Mouse (Mus musculus): ENCODE measurements around the gene Sbf2. TPM values are rescaled to one million over a fixed set of nuclear protein-coding genes. Genes with fewer than 3 reads are reported as not detected.

The Sbf2 gene
- polyA plus RNA-seq, 1 experiment from 2014 or later: 41.3 TPM

- DNase-seq (ENCODE audit: low read depth, low spot score) (no peak), ATAC-seq (no peak)
- no peaks in the 10 kb centered on the region for H3K27me3 ChIP-seq
- in situ Hi-C loops (cut with MboI; ENCODE audit: low pct_unique_long_range_greater_than_20kb): loop anchor here (5.0 to 25.0 kb wide), 4 partner anchors 47 to 282 kb away; partner anchors contain the start of genes Swap70 and Tmem41b
- CTCF ChIA-PET: interaction anchor here (0.9 to 1.6 kb wide), 2 partner anchors 105 to 361 kb away, joined by 3 to 5 read pairs; no protein-coding TSS in a partner anchor
- no peak for TF ChIP-seq CTCF (IDR thresholded peaks at IDR 0.05)
- POLR2A ChIA-PET: no interaction called here
These were observed 344.9 kb downstream of the Sbf2 start for GRCm38 (mm10) chr7:110269777-110270176.

- no peaks in the 10 kb centered on the region for H3K27me3 ChIP-seq
- ATAC-seq (no peak), DNase-seq (ENCODE audit: low read depth, low spot score) (no peak)
- TF ChIP-seq CTCF (IDR thresholded peaks at IDR 0.05): no peak
- in situ Hi-C loops (cut with MboI; ENCODE audit: low pct_unique_long_range_greater_than_20kb): loop anchor here (5.0 to 25.0 kb wide), 4 partner anchors 46 to 281 kb away; partner anchors contain the start of genes Swap70 and Tmem41b
- CTCF ChIA-PET: no interaction called here
- POLR2A ChIA-PET: interaction anchor here (1.2 kb wide), 1 partner anchor 104 kb away, joined by 3 read pairs; no protein-coding TSS in a partner anchor
These were observed 346.2 kb downstream of the Sbf2 start for GRCm38 (mm10) chr7:110268511-110268910.

DNA sequence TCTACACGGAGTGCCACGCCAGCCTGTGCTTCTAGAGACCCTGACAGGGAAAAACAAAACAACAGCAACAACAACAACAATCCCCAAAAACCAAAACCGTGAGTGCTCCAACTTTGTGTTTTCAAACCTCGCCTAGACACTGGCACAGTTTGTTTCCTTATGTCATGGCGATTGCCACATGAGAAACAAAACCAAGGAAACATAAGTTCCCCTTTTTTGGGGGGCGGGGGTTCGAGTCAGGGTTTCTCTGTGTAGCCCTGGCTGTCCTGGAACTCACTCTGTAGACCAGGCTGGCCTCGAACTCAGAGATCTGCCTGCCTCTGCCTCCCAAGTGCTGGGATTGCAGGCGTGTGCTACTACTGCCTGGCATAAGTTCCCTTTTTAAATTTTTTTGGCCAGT lies 346.7 kb downstream of the Sbf2 start:
- DNase-seq (ENCODE audit: low read depth, low spot score) (no peak), ATAC-seq (no peak)
- ChIA-PET CTCF (no interaction called here), POLR2A (interaction anchor here (1.2 kb wide), 1 partner anchor 103 kb away, joined by 3 read pairs; no protein-coding TSS in a partner anchor)
- TF ChIP-seq CTCF (IDR thresholded peaks at IDR 0.05): no peak
- no peaks in the 10 kb centered on the region for H3K27me3 ChIP-seq
- in situ Hi-C loops (cut with MboI; ENCODE audit: low pct_unique_long_range_greater_than_20kb): loop anchor here (5.0 to 25.0 kb wide), 4 partner anchors 46 to 281 kb away; partner anchors contain the start of genes Swap70 and Tmem41b

- in situ Hi-C loops (cut with MboI; ENCODE audit: low pct_unique_long_range_greater_than_20kb): loop anchor here (5.0 to 25.0 kb wide), 4 partner anchors 45 to 280 kb away; partner anchors contain the start of genes Swap70 and Tmem41b
- TF ChIP-seq CTCF (IDR thresholded peaks at IDR 0.05): no peak
- no peak for ATAC-seq
- ChIA-PET CTCF (interaction anchor here (1.3 to 2.6 kb wide), 4 partner anchors 42 to 103 kb away, joined by 5 to 22 read pairs (median 8); no protein-coding TSS in a partner anchor), POLR2A (no interaction called here)
- DNase-seq (ENCODE audit: low read depth, low spot score): no peak
- no peaks in the 10 kb centered on the region for H3K27me3 ChIP-seq
These were observed 347.7 kb downstream of the Sbf2 start for GRCm38 (mm10) chr7:110267014-110267413.

GRCm38 (mm10) chr7:110265796-110266195 lies 348.9 kb downstream of the Sbf2 start:
- ChIA-PET POLR2A (interaction anchor here (1.4 to 1.5 kb wide), 2 partner anchors 20 to 101 kb away, joined by 3 to 4 read pairs; no protein-coding TSS in a partner anchor), CTCF (interaction anchor here (0.8 to 2.6 kb wide), 8 partner anchors 41 to 380 kb away, joined by 3 to 22 read pairs (median 4); no protein-coding TSS in a partner anchor)
- no peak for DNase-seq (ENCODE audit: low read depth, low spot score)
- no peak for ATAC-seq
- TF ChIP-seq CTCF (IDR thresholded peaks at IDR 0.05): peak; percentile 97
- H3K27me3 ChIP-seq: no peaks in the 10 kb centered on the region
- in situ Hi-C loops (cut with MboI; ENCODE audit: low pct_unique_long_range_greater_than_20kb): loop anchor here (5.0 to 25.0 kb wide), 4 partner anchors 43 to 278 kb away; partner anchors contain the start of genes Swap70 and Tmem41b

DNA sequence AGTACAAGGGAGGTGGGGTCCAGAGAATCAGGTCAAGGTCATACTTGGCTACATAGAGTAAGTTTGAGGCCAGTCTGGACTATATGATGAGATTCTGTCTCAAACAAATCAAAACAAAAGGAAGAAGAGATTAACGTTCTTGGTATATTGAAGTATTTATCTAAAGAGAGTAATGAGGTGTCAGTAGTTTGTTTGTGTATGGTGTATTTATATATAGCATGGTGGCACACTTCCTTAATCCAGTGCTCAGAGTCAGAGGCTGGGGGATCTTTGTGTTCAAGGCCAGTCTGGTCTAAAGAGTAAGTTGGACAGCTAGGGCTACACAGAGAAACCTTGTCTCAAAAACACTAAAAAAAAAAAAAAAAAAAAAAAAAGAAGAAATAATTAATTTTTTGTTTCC lies 351.2 kb downstream of the Sbf2 start:
- H3K27me3 ChIP-seq: no peaks in the 10 kb centered on the region

GRCm38 (mm10) chr7:110262661-110263060 lies 352.1 kb downstream of the Sbf2 start:
- in situ Hi-C loops (cut with MboI; ENCODE audit: low pct_unique_long_range_greater_than_20kb): loop anchor here (10.0 to 25.0 kb wide), 2 partner anchors 188 to 275 kb away; partner anchors contain the start of gene Tmem41b
- H3K27me3 ChIP-seq: no peaks in the 10 kb centered on the region
- no peak for TF ChIP-seq CTCF (IDR thresholded peaks at IDR 0.05)
- ATAC-seq: no peak
- no peak for DNase-seq (ENCODE audit: low read depth, low spot score)
- ChIA-PET POLR2A (no interaction called here), CTCF (interaction anchor here (1.8 kb wide), 1 partner anchor 13 kb away, joined by 8 read pairs; no protein-coding TSS in a partner anchor)

More for the DNA sequence above, 351.2 kb downstream of the Sbf2 start:
- POLR2A ChIA-PET: interaction anchor here (0.6 to 1.1 kb wide), 3 partner anchors 15 to 145 kb away, joined by 3 to 6 read pairs (median 5); no protein-coding TSS in a partner anchor
- CTCF ChIA-PET: interaction anchor here (1.2 kb wide), 1 partner anchor 99 kb away, joined by 6 read pairs; no protein-coding TSS in a partner anchor
- in situ Hi-C loops (cut with MboI; ENCODE audit: low pct_unique_long_range_greater_than_20kb): loop anchor here (10.0 to 25.0 kb wide), 2 partner anchors 189 to 276 kb away; partner anchors contain the start of gene Tmem41b
- DNase-seq (ENCODE audit: low read depth, low spot score) (no peak), ATAC-seq (no peak)
- TF ChIP-seq CTCF (IDR thresholded peaks at IDR 0.05): no peak

- ChIA-PET CTCF (interaction anchor here (0.9 to 1.8 kb wide), 2 partner anchors 13 to 97 kb away, joined by 3 to 8 read pairs; no protein-coding TSS in a partner anchor), POLR2A (no interaction called here)
- no peak for TF ChIP-seq CTCF (IDR thresholded peaks at IDR 0.05)
- in situ Hi-C loops (cut with MboI; ENCODE audit: low pct_unique_long_range_greater_than_20kb): loop anchor here (10.0 to 25.0 kb wide), 2 partner anchors 187 to 275 kb away; partner anchors contain the start of gene Tmem41b
- no peak for ATAC-seq
- no peak for DNase-seq (ENCODE audit: low read depth, low spot score)
- no peaks in the 10 kb centered on the region for H3K27me3 ChIP-seq
These were observed 352.9 kb downstream of the Sbf2 start for GRCm38 (mm10) chr7:110261807-110262206.

- DNase-seq (ENCODE audit: low read depth, low spot score): no peak
- no peaks in the 10 kb centered on the region for H3K27me3 ChIP-seq
- ATAC-seq: no peak
- in situ Hi-C loops (cut with MboI; ENCODE audit: low pct_unique_long_range_greater_than_20kb): loop anchor here (10.0 to 25.0 kb wide), 2 partner anchors 185 to 273 kb away; partner anchors contain the start of gene Tmem41b
- POLR2A ChIA-PET: no interaction called here
- TF ChIP-seq CTCF (IDR thresholded peaks at IDR 0.05): no peak
- CTCF ChIA-PET: no interaction called here
These were observed 354.6 kb downstream of the Sbf2 start for GRCm38 (mm10) chr7:110259966-110260711.

- H3K27me3 ChIP-seq: no peaks in the 10 kb centered on the region
- ATAC-seq (no peak), DNase-seq (ENCODE audit: low read depth, low spot score) (no peak)
- ChIA-PET CTCF (no interaction called here), POLR2A (no interaction called here)
- no peak for TF ChIP-seq CTCF (IDR thresholded peaks at IDR 0.05)
- in situ Hi-C loops (cut with MboI; ENCODE audit: low pct_unique_long_range_greater_than_20kb): loop anchor here (25.0 kb wide), 1 partner anchor 271 kb away; the partner anchor contains the start of gene Tmem41b
These were observed 356.3 kb downstream of the Sbf2 start for GRCm38 (mm10) chr7:110258196-110258950.

Other genes starting within 250 kb of the Sbf2 start
- not detected for gene Adm, start 12.7 kb upstream of the Sbf2 start, polyA plus RNA-seq (2021)
- gene Ampd3, start 153.3 kb upstream of the Sbf2 start, polyA plus RNA-seq (2021): 59.3 TPM
- 19.7 TPM for gene Rnf141, start 229.5 kb upstream of the Sbf2 start, polyA plus RNA-seq (2021)
- gene Lyve1, start 248.3 kb upstream of the Sbf2 start, polyA plus RNA-seq (2021): not detected